Mouse (Mus musculus) limb, embryonic 10.5 days (tissue): ENCODE data around the gene Abcf1. TPM values are rescaled to one million over a fixed set of nuclear protein-coding genes. Genes with fewer than 3 reads are reported as not detected.
"Not testable (repeated sequence)": the region's sequence is repeated elsewhere in the genome, so short reads cannot be mapped to it uniquely, and the experiment has no call there.

Experiments
- DNase-seq: peaks from one replicate; pipeline ENCODE4 v3.0.0-alpha.2; 2017; ENCODE audit warnings: low spot score
- H3K27ac ChIP-seq: fragments of 300-500 bp; sonication (generic); 2 replicates; pipeline ENCODE4 v1.5.1; 2016; ENCODE audit warnings: mild to moderate bottlenecking
- H3K27me3 ChIP-seq: fragments of 300-500 bp; sonication (generic); 2 replicates; pipeline ENCODE4 v1.6.1; 2016; ENCODE audit warnings: low read depth, mild to moderate bottlenecking; ENCODE audit not compliant: poor library complexity, severe bottlenecking
- H3K36me3 ChIP-seq: fragments of 300-500 bp; sonication (generic); 2 replicates; pipeline ENCODE4 v1.6.1; 2016; ENCODE audit warnings: mild to moderate bottlenecking, moderate library complexity
- H3K4me1 ChIP-seq: fragments of 300-500 bp; sonication (generic); 2 replicates; pipeline ENCODE4 v1.6.1; 2016
- H3K4me3 ChIP-seq: fragments of 300-500 bp; sonication (generic); 2 replicates; pipeline ENCODE4 v1.5.1; 2016; ENCODE audit warnings: mild to moderate bottlenecking, moderate library complexity
- H3K9me3 ChIP-seq: fragments of 300-500 bp; sonication (generic); replicated peaks from 2 replicates; pipeline ENCODE4 v1.6.1; 2016; ENCODE audit warnings: mild to moderate bottlenecking
- WGBS: fragments of 180-500 bp; shearing (Covaris S2); methylation state at CpG from one replicate; pipeline ENCODE4 v1.1.7; 2016; 5-methylcytosine and 5-hydroxymethylcytosine counted together
- polyA plus RNA-seq: library from polyadenylated mRNA; unstranded; fragments of >200 nt; fragmentation: Nextera tagmentation; extraction: Ambion mirVana; gene quantifications from 2 replicates; pipeline ENCODE4 v1.2.1, GENCODE M21; 2016

The Abcf1 gene
- 98.3 and 109 TPM in 2 replicates for polyA plus RNA-seq

GRCm38 (mm10) chr17:35969418-35970389 is at the start of gene Abcf1:
Abcf1 (minus strand) TSS chr17:35969761.
- H3K9me3 ChIP-seq = no peaks in the 10 kb centered on the region
- H3K36me3 ChIP-seq = peaks cover 55% of the 10 kb centered on the region
- H3K4me1 ChIP-seq = peaks cover 14% of the 10 kb centered on the region
- DNase-seq = peak; percentile 99
- under 1% methylated on average over 68 of the region's 68 CpGs for WGBS
- peak within 1 kb of the TSS; percentile 87 for H3K27ac ChIP-seq
- H3K4me3 ChIP-seq = peak within 1 kb of the TSS; percentile 95
- H3K27me3 ChIP-seq = no peaks in the 10 kb centered on the region

- Histone ChIP-seq H3K9me3 (no peaks in the 10 kb centered on the region), H3K27ac (no peak overlapping the region), H3K4me1 (peaks cover 4% of the 10 kb centered on the region)
Observed at GRCm38 (mm10) chr17:36018979-36019378, 49.4 kb upstream of the Abcf1 start.

GRCm38 (mm10) chr17:36017046-36017445 is 47.5 kb upstream of the Abcf1 start:
- H3K4me3 ChIP-seq = no peak overlapping the region
- H3K27me3 ChIP-seq = no peaks in the 10 kb centered on the region
- H3K36me3 ChIP-seq = peaks cover 17% of the 10 kb centered on the region
- no peak overlapping the region for H3K27ac ChIP-seq
- DNase-seq = no peak
- peaks cover 4% of the 10 kb centered on the region for H3K4me1 ChIP-seq
- 91% methylated on average over 5 of the region's 5 CpGs for WGBS
- no peaks in the 10 kb centered on the region for H3K9me3 ChIP-seq

More at GRCm38 (mm10) chr17:36018979-36019378, 49.4 kb upstream of the Abcf1 start:
- DNase-seq = no peak
- no peak overlapping the region for H3K4me3 ChIP-seq
- H3K36me3 ChIP-seq = peaks cover 17% of the 10 kb centered on the region
- no peaks in the 10 kb centered on the region for H3K27me3 ChIP-seq
- WGBS = 76% methylated on average over 2 of the region's 2 CpGs

- WGBS = 94% methylated on average over 5 of the region's 5 CpGs
- Histone ChIP-seq H3K9me3 (no peaks in the 10 kb centered on the region), H3K4me3 (no peak overlapping the region), H3K4me1 (no peaks in the 10 kb centered on the region), H3K27ac (no peak overlapping the region), H3K27me3 (no peaks in the 10 kb centered on the region), H3K36me3 (peaks cover 17% of the 10 kb centered on the region)
- DNase-seq = no peak
Observed at GRCm38 (mm10) chr17:36014977-36015376, 45.4 kb upstream of the Abcf1 start.

- DNase-seq, H3K27me3 ChIP-seq, H3K4me1 ChIP-seq, H3K27ac ChIP-seq, H3K4me3 ChIP-seq, H3K9me3 ChIP-seq: not testable (repeated sequence)
- 95% methylated on average over 7 of the region's 7 CpGs for WGBS
- peaks cover 10% of the 10 kb centered on the region for H3K36me3 ChIP-seq
Observed at GRCm38 (mm10) chr17:36004409-36004808, 34.8 kb upstream of the Abcf1 start.

- Histone ChIP-seq H3K36me3 (peaks cover 10% of the 10 kb centered on the region), H3K4me3 (no peak overlapping the region), H3K27me3 (no peaks in the 10 kb centered on the region), H3K9me3 (no peaks in the 10 kb centered on the region), H3K27ac (no peak overlapping the region), H3K4me1 (no peaks in the 10 kb centered on the region)
- 93% methylated on average over 7 of the region's 7 CpGs for WGBS
- DNase-seq = no peak
Observed at GRCm38 (mm10) chr17:36003331-36003730, 33.8 kb upstream of the Abcf1 start.

GRCm38 (mm10) chr17:36001966-36002365 is 32.4 kb upstream of the Abcf1 start:
- H3K9me3 ChIP-seq = no peaks in the 10 kb centered on the region

GRCm38 (mm10) chr17:36001121-36001897 is 31.7 kb upstream of the Abcf1 start:
- Histone ChIP-seq H3K4me1 (peaks cover 8% of the 10 kb centered on the region), H3K9me3 (no peaks in the 10 kb centered on the region), H3K4me3 (no peak overlapping the region), H3K27me3 (no peaks in the 10 kb centered on the region), H3K27ac (no peak overlapping the region), H3K36me3 (peaks cover 4% of the 10 kb centered on the region; the same call in 1 of the 2 replicates)
- DNase-seq = no peak
- WGBS = 96% methylated on average over 12 of the region's 12 CpGs

More at GRCm38 (mm10) chr17:36001966-36002365, 32.4 kb upstream of the Abcf1 start:
- Histone ChIP-seq H3K4me3 (no peak overlapping the region), H3K4me1 (peaks cover 8% of the 10 kb centered on the region), H3K27ac (no peak overlapping the region), H3K27me3 (no peaks in the 10 kb centered on the region), H3K36me3 (peaks cover 10% of the 10 kb centered on the region)
- DNase-seq = no peak
- WGBS = 97% methylated on average over 6 of the region's 6 CpGs

- H3K27ac ChIP-seq = no peak overlapping the region
- WGBS = 95% methylated on average over 4 of the region's 4 CpGs
- H3K27me3 ChIP-seq = no peaks in the 10 kb centered on the region
- no peak overlapping the region for H3K4me3 ChIP-seq
- DNase-seq = no peak
- no peaks in the 10 kb centered on the region for H3K36me3 ChIP-seq
- peaks cover 11% of the 10 kb centered on the region for H3K4me1 ChIP-seq
- H3K9me3 ChIP-seq = no peaks in the 10 kb centered on the region
Observed at GRCm38 (mm10) chr17:36000349-36000748, 30.8 kb upstream of the Abcf1 start.

- DNase-seq = no peak
- 93% methylated on average over 7 of the region's 7 CpGs for WGBS
- H3K4me3 ChIP-seq = no peak overlapping the region
- no peaks in the 10 kb centered on the region for H3K36me3 ChIP-seq
- no peaks in the 10 kb centered on the region for H3K9me3 ChIP-seq
- no peak overlapping the region for H3K27ac ChIP-seq
- H3K4me1 ChIP-seq = peaks cover 16% of the 10 kb centered on the region
- no peaks in the 10 kb centered on the region for H3K27me3 ChIP-seq
Observed at GRCm38 (mm10) chr17:35999356-35999755, 29.8 kb upstream of the Abcf1 start.

- 90% methylated on average over 6 of the region's 6 CpGs for WGBS
- DNase-seq = no peak
- H3K9me3 ChIP-seq = no peaks in the 10 kb centered on the region
- no peak overlapping the region for H3K4me3 ChIP-seq
- H3K4me1 ChIP-seq = peaks cover 16% of the 10 kb centered on the region
- no peaks in the 10 kb centered on the region for H3K27me3 ChIP-seq
- no peaks in the 10 kb centered on the region for H3K36me3 ChIP-seq
- H3K27ac ChIP-seq = no peak overlapping the region
Observed at GRCm38 (mm10) chr17:35998545-35999305, 29.2 kb upstream of the Abcf1 start.

GRCm38 (mm10) chr17:35997713-35998510 is 28.4 kb upstream of the Abcf1 start:
- Histone ChIP-seq H3K27me3 (no peaks in the 10 kb centered on the region), H3K27ac (no peak overlapping the region), H3K4me1 (peaks cover 16% of the 10 kb centered on the region), H3K9me3 (no peaks in the 10 kb centered on the region), H3K4me3 (no peak overlapping the region), H3K36me3 (no peaks in the 10 kb centered on the region)
- 60% methylated on average over 12 of the region's 12 CpGs for WGBS
- DNase-seq = no peak
